Mouse (Mus musculus) CH12.LX (cell line): Measurements from ENCODE around the gene Lgr6.

Source experiments
- CTCF ChIP-seq, 2 experiments: IDR thresholded peaks in 1 of 2; conservative IDR thresholded peaks in 1 of 2; 2 replicates each; pipeline ENCODE4 v1.5.1; 2011 to 2012; ENCODE audit warnings: low read depth in 2 of 2, low read length in 2 of 2, improper control_type of control experiment in 1 of 2, inconsistent platforms in 1 of 2, mild to moderate bottlenecking in 1 of 2, moderate library complexity in 1 of 2
- E2F4 ChIP-seq: IDR thresholded peaks from 2 replicates; pipeline ENCODE4 v1.6.1; 2011; ENCODE audit warnings: low read depth, low read length, improper control_type of control experiment; ENCODE audit not compliant: insufficient replicate concordance

- TF ChIP-seq CTCF (conservative IDR thresholded peaks at IDR 0.05 in 1 of 2, IDR thresholded peaks at IDR 0.05 in 1 of 2; ENCODE audit: low read depth in 2 of 2, low read length in 2 of 2) (no peak), E2F4 (no peak)
Measured at GRCm38 (mm10) chr1:134965430-134965829, 139.6 kb downstream of the Lgr6 start.
